Comparison of ENCODE assay signal across 27 mouse cellular contexts in genomic region chr10:105797250-105797924, GRCm38 (mm10). TPM values are rescaled to one million over a fixed set of nuclear protein-coding genes. Genes with fewer than 3 reads are reported as not detected.
A peak's percentile ranks its signal among the peaks of the same experiment; 100 is the strongest.
DNase-seq lines count a peak whose midpoint lies in the region; ATAC-seq and TF ChIP-seq lines count a peak whose summit lies in the region.
"Had no signal": no experiment of that assay in that cellular context is flagged by ENCODE, and none has a peak within 500 bp of the region (broad histone marks: within the 10 kb centered on the region; RNA-seq: fewer than 3 reads in every experiment).

No protein-coding gene starts in this region.

- H3K4me1 ChIP-seq in heart, embryonic 11.5 days (ENCODE audit: control insufficient read depth, insufficient read depth, low read length) = no peaks in the 10 kb centered on the region
- H3K4me1 ChIP-seq in intestine, embryonic 16.5 days (ENCODE audit: control insufficient read depth, insufficient read depth, low read length) = no peaks in the 10 kb centered on the region
- H3K4me1 ChIP-seq: heart, embryonic 12.5 days; hindbrain, embryonic 13.5 days; midbrain, embryonic 13.5 days; neural tube, embryonic 13.5 days had no signal

- no peak overlapping the region for H3K4me2 ChIP-seq in heart, embryonic 11.5 days
- H3K4me2 ChIP-seq in intestine, embryonic 16.5 days (ENCODE audit: low read depth, low read length) = no peak overlapping the region
- H3K4me2 ChIP-seq: embryonic facial prominence, embryonic 12.5 days; heart, embryonic 12.5 days; hindbrain, embryonic 13.5 days; midbrain, embryonic 13.5 days; neural tube, embryonic 13.5 days had no signal

- DNase-seq in heart, adult 11 months = peak; percentile 37
- DNase-seq in brain, embryonic 14.5 days (ENCODE audit: low read depth) = peak; percentile 38
- DNase-seq in lung, postnatal 36 days = peak; percentile 44
- no peak for DNase-seq in kidney, adult 8-10 months
- no peak for DNase-seq in frontal cortex, postnatal 36 days (ENCODE audit: low spot score in 2 of 2)
- DNase-seq in gastrocnemius, postnatal 25 days = no peak
- DNase-seq: cerebellum, adult 11-12 months; cerebellum, postnatal 14 days; gastrocnemius, adult 2 months; kidney, adult 9 months; kidney, postnatal 25 days; liver; retina, postnatal 1 day; right cerebral cortex, postnatal 25 days; thymus, adult 18-20 months; thymus, postnatal 36 days had no signal

- no peak for ATAC-seq in heart, embryonic 11.5 days (replicated peaks; ENCODE audit: insufficient number of reproducible peaks, low FRiP score, low TSS enrichment)
- ATAC-seq in intestine, embryonic 16.5 days = peak; percentile 57; the same call in 1 of the 2 replicates
- ATAC-seq: midbrain, embryonic 13.5 days had no signal

- no peak for TF ChIP-seq CTCF in brain, embryonic 14.5 days (IDR thresholded peaks at IDR 0.05; ENCODE audit: borderline replicate concordance, extremely low read depth, insufficient read depth, insufficient read length)

- H3K27me3 ChIP-seq in heart, embryonic 11.5 days (ENCODE audit: control insufficient read depth, insufficient read depth, low read length) = no peaks in the 10 kb centered on the region
- no peaks in the 10 kb centered on the region for H3K27me3 ChIP-seq in intestine, embryonic 16.5 days (replicated peaks; ENCODE audit: control insufficient read depth, insufficient read depth, low read length)
- H3K27me3 ChIP-seq: embryonic facial prominence, embryonic 12.5 days; heart, embryonic 12.5 days; hindbrain, embryonic 13.5 days; megakaryocyte, embryonic 14.5 days; midbrain, embryonic 13.5 days; neural tube, embryonic 13.5 days had no signal

- no peak for TF ChIP-seq POLR2A in brain, embryonic 14.5 days (IDR thresholded peaks at IDR 0.05; ENCODE audit: borderline replicate concordance, extremely low read depth, insufficient read depth, insufficient read length, poor library complexity, severe bottlenecking)

- H3K27ac ChIP-seq in heart, embryonic 11.5 days (ENCODE audit: low read depth, low read length) = no peak overlapping the region
- H3K27ac ChIP-seq in intestine, embryonic 16.5 days (ENCODE audit: low read length) = no peak overlapping the region
- H3K27ac ChIP-seq: embryonic facial prominence, embryonic 12.5 days; gastrocnemius, adult 2 months; hindbrain, embryonic 13.5 days; layer of hippocampus, adult 2 months; limb, embryonic 10.5 days; midbrain, embryonic 13.5 days; neural tube, embryonic 13.5 days had no signal

- WGBS in heart, embryonic 11.5 days (ENCODE audit: insufficient replicate concordance) = 68% methylated on average over 8 of the region's 8 CpGs
- WGBS in intestine, embryonic 16.5 days = 62% methylated on average over 8 of the region's 8 CpGs

- H3K9ac ChIP-seq in heart, embryonic 11.5 days (ENCODE audit: low read depth, low read length) = no peak overlapping the region
- no peak overlapping the region for H3K9ac ChIP-seq in intestine, embryonic 16.5 days (ENCODE audit: low read depth, low read length)
- H3K9ac ChIP-seq: embryonic facial prominence, embryonic 12.5 days; heart, embryonic 12.5 days; hindbrain, embryonic 13.5 days; midbrain, embryonic 13.5 days; neural tube, embryonic 13.5 days had no signal

- H3K36me3 ChIP-seq in heart, embryonic 11.5 days (ENCODE audit: control insufficient read depth, insufficient read depth, low read length) = peaks cover 4% of the 10 kb centered on the region; the same call in 1 of the 2 replicates
- no peaks in the 10 kb centered on the region for H3K36me3 ChIP-seq in intestine, embryonic 16.5 days (ENCODE audit: control insufficient read depth, insufficient read depth, low read length)
- H3K36me3 ChIP-seq: embryonic facial prominence, embryonic 12.5 days had no signal

- no peaks in the 10 kb centered on the region for H3K9me3 ChIP-seq in heart, embryonic 11.5 days (replicated peaks; ENCODE audit: control insufficient read depth, low read length)
- H3K9me3 ChIP-seq in intestine, embryonic 16.5 days (ENCODE audit: control insufficient read depth, low read length) = no peaks in the 10 kb centered on the region
- H3K9me3 ChIP-seq: embryonic facial prominence, embryonic 12.5 days; heart, embryonic 12.5 days; hindbrain, embryonic 13.5 days; limb, embryonic 10.5 days; megakaryocyte, embryonic 14.5 days; midbrain, embryonic 13.5 days; neural tube, embryonic 13.5 days had no signal

- no peak overlapping the region for H3K4me3 ChIP-seq in heart, embryonic 11.5 days (ENCODE audit: low read depth, low read length)
- no peak overlapping the region for H3K4me3 ChIP-seq in intestine, embryonic 16.5 days (ENCODE audit: low read length)
- H3K4me3 ChIP-seq: embryonic facial prominence, embryonic 12.5 days; gastrocnemius, adult 2 months; heart, embryonic 12.5 days; hindbrain, embryonic 13.5 days; layer of hippocampus, adult 2 months; limb, embryonic 10.5 days; megakaryocyte, embryonic 14.5 days; midbrain, embryonic 13.5 days; myocyte; neural tube, embryonic 13.5 days had no signal

RNA-seq across cellular contexts. Expression of gene Ccdc59, which starts 43.5 kb away (rescaled TPM):
- 39.3 and 43.5 TPM in 2 replicates for polyA plus RNA-seq in heart, embryonic 11.5 days (2014; fragmentation: Nextera tagmentation; extraction: Ambion mirVana)
- 22.7 and 25.2 TPM in 2 replicates for polyA plus RNA-seq in brain, embryonic 14.5 days (2012; rRNA removed)
- polyA plus RNA-seq in intestine, embryonic 16.5 days (2015; fragmentation: Nextera tagmentation; extraction: Ambion mirVana) = 56.7 and 59.9 TPM in 2 replicates
- total RNA-seq in gastrocnemius, postnatal 25 days (2021) = 1 to 10 TPM; 7.7 to 7.8 TPM

RNA-seq across cellular contexts. Expression of gene Mettl25, which starts 43.8 kb away (rescaled TPM):
- 9.0 and 12.4 TPM in 2 replicates for polyA plus RNA-seq in heart, embryonic 11.5 days (2014; fragmentation: Nextera tagmentation; extraction: Ambion mirVana)
- 16.4 and 16.5 TPM in 2 replicates for polyA plus RNA-seq in brain, embryonic 14.5 days (2012; rRNA removed)
- polyA plus RNA-seq in intestine, embryonic 16.5 days (2015; fragmentation: Nextera tagmentation; extraction: Ambion mirVana) = 11.3 and 11.6 TPM in 2 replicates
- 1 to 10 TPM; 2.9 to 3.0 TPM for total RNA-seq in gastrocnemius, postnatal 25 days (2021)

Comparison
In these comparisons a context has a peak if more than half of its experiments do, and no peak if none do; other contexts are left out.
1. DNase-seq: peak in heart, adult 11 months (single experiment), brain, embryonic 14.5 days (single experiment) and lung, postnatal 36 days (single experiment); none in kidney, adult 8-10 months (0 of 2), frontal cortex, postnatal 36 days (0 of 2) and gastrocnemius, postnatal 25 days (single experiment).